Mouse (Mus musculus) layer of hippocampus, postnatal 14 days (tissue): Measurements from ENCODE around the gene Zpld1. TPM values are rescaled to one million over a fixed set of nuclear protein-coding genes. Genes with fewer than 3 reads are reported as not detected.

Experiments used
- DNase-seq, 2 experiments: peaks; one replicate each; pipeline ENCODE4 v3.0.0; 2021 to 2022; ENCODE audit warnings: low spot score in 2 of 2, mixed read lengths in 1 of 2
- long read RNA-seq, 2 experiments: library from polyadenylated mRNA; stranded (forward); transcript quantifications; one replicate each; pipeline ENCODE4 v2.0.0; 2021
- total RNA-seq, 2 experiments: library from RNA; stranded (reverse); gene quantifications; 2 replicates each; pipeline ENCODE4 v1.2.3; 2021

The Zpld1 gene
- under 1 TPM; 0.32 to 0.88 TPM for total RNA-seq
- long read RNA-seq, experiment 1, partial matches to known transcripts = 1 of 1 reads
- long read RNA-seq, experiment 1, other reads (novel, unspliced or antisense) = 0 of 1 reads
- long read RNA-seq, experiment 2, partial matches to known transcripts = 0 of 1 reads
- long read RNA-seq, experiment 2, other reads (novel, unspliced or antisense) = 1 of 1 reads

DNA sequence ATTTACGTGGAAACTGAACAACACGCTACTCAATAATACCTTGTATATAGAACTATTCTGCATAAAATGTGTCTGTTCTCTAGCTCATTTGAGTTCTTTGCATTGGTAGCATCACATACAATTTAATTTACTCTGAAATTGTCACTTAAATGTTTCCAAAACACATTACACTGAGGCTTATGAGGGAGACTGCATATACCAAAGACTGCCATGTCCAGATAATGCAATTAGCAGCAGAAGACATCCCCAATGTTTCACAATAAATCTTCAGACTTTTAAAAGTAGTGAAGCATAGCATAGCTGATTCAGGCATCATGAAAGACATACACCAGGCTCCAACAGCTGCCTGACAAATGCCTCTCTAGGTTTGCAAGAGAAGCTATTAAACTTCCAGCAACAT is at the start of gene Zpld1:
Gene Zpld1, minus strand, starts transcription at position 101 of the 400 bp plus-strand sequence.
- DNase-seq = no peak

DNA sequence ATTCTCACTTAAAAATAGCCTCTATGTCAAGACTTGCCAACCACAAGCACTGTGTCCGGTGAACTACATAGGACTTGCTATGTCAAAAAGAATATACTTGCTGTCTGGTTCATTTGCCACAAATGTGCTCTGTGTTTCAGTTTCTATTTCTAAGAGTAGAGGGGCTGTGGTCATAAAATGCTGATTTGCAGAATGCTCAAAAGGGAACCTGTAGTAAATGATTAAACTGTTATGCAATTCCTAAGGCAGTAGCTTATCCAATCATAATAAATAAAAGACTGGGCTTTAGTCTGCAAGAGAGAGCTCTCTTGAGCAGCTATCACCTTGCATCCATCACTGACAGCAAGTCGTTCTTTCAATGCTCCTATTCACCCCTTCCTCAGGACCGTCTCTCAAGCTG is 47.9 kb upstream of the Zpld1 start:
- no peak for DNase-seq

DNA sequence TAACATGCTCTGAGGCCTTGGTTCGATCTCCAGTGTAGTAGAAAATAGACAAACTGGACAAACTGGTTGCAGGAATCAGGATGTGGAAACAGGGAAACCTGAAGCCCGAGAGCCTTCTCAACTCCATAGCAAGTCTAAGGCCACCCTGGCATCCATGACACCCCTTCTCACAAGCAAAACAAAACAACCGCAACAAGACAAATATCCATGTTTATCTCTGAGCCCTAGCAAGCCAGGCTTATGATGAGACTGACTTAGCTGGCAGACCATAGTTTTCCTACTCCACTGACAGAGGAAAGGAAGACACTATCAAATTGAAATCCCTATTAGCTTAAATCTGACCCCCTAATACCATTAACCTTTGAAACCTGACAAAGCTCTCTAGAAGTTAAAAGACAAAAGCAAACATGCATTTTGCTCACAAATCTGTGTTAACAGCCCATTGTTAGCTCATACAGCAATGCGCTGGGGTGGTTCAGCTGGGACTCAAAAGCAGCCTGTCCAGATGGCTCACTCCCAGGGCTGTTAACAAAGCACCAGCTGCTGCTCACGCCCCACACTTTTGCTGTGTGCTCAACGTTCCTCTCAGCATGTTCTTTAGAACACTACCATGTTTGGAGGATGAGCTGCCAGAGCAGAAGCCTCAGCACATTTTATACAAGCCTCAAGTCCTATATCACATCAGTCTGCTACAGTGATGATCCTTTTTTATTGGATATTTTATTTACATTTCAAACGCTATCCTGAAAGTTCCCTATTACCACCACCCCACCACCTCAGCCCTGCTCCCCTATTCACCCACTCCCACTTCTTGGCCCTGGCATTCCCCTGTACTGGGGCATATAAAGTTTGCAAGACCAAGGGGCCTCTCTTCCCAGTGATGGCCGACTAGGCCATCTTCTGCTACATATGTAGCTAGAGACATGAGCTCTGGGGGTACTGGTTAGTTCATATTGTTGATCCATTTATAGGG is 24.0 kb upstream of the Zpld1 start:
- DNase-seq = peak; percentile 66 to 92

DNA sequence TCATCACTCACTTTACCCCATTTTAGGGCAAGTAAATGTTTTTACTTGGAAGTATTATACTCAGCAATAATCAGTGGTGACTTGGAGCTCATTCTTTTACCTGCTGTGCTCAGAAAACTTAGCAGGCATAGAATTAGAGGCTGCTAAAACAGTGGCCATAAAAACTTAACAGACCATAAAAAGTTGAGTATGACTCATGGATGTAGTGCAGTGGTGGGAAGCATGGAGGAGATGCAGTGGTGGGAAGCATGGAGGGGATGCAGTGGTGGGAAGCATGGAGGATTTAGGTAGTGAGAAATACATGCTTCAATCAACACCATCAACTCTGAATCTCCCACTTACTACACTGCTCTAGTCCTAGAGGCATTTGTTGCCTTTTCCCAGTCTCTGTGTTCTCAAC is 19.2 kb upstream of the Zpld1 start:
- no peak for DNase-seq

DNA sequence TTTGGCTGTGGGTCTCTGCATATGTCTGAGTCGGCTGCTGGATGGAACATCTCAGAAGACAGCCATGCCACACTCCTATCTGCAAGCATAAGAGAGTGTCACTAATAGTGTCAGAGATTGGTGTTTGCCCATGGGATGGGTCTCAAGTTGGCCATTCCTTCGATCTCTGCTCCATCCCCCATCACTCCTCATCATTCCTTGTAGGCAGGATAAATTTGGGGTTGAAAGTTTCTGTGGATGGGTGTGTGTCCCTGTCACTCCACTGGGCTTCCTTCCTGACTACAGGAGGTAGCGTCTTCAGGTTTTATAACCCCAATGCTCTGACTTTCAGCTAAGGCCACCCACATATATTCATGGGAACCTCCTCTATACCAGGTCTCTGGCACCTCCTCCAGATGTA is 14.3 kb upstream of the Zpld1 start:
- DNase-seq = no peak

DNA sequence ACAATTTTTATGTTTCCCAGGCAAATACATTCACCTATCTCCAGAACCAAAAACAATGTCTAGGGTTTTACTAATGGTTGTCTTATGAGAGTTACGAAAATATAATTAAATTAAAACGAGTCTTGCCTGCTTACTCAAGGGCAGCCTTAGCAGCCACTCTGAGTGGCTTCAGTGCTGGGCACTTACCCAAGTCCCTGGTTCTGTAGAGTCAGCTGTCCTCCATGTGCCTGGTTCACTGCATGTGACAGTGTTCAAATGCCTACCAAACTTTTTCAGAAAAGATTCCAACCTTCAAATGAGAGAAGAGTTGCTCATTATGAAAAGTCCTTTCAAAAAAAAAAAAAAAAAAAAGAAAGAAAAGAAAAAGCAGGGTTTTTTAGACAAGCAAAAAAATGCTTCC is 15.1 kb downstream of the Zpld1 start:
- no peak for DNase-seq

DNA sequence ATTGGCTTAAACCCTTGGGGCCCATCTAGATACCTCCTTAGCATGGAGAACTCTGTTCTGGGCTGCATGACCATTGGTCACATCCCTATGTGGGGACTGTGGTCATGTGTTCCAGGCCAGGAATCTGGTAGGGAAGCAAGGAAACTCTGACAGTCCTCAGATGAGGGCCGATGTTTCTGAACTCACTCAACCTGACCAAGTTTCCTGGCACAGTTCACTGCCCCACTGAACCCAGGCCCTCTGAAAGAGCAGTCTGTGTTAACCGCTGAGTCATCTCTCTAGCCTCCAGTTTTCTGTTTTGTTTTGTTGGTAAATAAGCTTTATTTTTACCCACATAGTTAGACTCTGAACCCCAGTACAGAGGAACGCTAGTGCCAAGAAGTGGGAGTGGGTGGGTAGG is 20.3 kb downstream of the Zpld1 start:
- DNase-seq = no peak

DNA sequence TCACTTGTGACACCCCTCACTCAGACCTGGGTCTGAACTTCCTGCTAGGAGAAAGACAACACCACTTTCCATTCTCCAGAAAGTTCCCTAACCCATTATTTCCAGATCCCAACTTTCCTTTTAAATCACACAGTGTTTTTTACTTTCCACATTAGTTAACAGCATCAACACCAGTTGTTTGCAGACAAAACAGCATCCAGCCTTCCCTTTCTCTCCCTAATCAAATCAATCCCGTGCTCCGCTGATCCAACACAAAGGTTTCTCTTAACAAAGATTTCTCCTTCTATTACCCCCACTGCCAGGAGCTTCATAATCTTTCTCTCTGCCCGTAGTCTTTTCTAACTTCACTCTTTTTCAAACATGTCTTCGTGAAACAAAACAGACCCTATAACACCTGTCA is 32.5 kb downstream of the Zpld1 start:
- no peak for DNase-seq

DNA sequence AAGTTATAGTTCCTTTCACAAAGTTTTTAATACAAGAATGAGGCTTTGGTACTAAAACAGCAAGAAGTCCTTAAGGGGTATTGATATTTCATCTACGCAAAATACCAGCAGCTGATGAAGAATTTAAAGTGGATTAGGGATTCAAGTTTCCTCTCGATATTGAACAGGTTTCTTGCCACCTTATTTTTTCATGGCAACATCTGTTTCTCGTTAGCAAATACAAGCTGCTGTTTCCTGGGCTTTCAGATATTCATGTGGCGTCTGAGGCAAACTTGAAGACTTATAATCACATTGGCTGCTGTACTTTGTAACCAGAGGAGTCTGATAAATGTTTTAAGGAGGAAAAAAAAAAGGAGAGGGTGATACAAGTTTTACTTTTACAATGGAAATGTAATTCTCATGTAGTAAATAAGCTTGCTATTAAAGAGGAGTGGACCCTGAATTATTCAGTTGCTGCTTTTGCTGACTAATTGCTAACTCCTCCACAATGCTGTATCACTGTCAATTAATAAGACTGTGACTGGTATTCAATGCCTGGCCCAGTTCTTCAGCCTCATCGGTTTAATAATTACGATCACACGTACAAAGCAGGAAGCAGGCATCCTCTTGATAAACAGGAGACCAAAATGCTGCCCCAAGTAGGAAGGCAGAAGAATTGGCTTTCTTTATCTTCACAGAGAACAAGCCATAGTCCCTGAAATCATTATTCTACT is 36.8 kb downstream of the Zpld1 start:
- no peak for DNase-seq

DNA sequence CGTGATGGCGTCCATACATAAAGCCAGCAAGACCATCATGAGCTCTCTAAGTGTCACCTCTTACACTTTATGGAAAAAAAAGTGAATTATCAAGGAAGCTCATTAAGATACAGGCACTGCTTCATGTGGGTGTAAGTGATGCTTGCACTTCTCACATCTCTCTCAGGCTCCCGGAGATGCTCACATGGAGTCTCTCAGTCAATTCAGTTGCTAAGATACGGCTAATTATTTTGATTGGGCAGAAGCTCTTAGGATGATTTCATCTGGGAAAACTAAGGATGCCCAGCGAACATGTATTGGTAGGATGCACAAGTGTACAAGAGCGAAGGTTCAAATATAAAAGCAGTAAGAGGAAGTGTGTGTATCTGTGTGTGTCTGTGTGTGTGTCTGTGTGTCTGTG is 38.1 kb downstream of the Zpld1 start:
- DNase-seq = peak in 1 of 2 experiments; percentile 40

DNA sequence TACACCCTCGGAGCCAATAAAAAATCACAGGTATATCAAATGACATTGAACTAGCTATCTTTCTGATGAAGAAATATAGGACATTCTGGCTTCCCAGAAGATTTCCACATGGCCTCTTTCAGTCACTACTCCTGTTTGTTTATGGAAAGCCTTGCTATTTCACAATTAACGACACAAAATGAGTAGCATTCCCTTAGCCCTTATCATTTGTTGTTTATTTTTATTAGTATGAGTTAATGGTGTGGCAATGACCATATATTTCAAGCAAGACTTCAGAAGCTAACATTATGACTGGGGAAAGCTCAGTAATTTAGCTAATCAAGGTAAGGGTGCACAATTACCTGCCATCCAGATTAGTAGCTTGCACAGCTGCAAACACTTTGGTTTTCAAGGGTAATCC is 56.8 kb downstream of the Zpld1 start:
- no peak for DNase-seq

DNA sequence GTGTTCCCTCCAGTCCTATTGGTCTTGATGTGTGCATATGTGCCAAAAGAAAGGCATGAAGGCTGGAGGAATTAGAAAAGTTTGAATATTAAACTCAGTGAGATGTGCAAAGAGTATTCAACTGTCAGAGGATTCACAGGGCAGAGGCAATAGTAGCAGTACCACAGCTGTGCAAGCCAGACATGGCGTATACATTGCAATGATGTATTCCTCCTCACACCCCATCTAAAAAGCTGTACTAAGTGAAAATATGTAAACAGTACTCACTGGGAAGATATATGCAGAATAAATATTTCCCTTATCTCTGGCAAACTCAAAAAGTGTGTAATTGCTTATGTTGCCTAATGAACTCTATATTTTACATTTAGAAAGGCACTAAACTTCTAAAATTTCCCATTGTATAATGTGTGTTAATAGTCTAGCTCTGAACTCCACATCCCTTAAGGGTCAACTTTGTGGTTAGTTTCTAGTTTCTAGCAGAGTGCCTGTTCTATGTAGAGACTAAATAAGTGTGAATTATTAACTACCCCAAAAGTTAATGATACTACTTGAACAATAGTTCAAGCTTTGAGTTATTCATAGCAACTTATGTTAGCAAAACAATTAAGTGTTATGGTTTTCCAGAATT is 68.7 kb downstream of the Zpld1 start:
- no peak for DNase-seq

DNA sequence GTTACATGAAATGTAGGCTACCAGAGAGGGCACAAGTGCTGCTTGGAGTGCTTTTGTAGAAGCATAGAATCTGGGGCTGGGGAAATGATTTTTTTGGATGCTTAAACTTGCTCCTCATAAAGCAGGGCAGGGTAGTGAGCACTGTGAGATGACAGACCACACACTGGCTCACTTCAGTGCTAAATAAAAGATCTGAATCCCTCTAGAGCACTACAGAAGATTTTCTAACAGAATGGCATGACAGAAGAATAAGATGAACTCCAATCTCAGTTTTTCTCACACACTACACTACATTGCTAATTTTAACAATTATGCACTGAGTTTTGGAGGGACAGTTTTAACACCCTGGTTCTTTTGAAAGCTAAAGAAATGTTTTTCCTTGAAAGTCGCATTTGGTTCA is 93.8 kb downstream of the Zpld1 start:
- no peak for DNase-seq

DNA sequence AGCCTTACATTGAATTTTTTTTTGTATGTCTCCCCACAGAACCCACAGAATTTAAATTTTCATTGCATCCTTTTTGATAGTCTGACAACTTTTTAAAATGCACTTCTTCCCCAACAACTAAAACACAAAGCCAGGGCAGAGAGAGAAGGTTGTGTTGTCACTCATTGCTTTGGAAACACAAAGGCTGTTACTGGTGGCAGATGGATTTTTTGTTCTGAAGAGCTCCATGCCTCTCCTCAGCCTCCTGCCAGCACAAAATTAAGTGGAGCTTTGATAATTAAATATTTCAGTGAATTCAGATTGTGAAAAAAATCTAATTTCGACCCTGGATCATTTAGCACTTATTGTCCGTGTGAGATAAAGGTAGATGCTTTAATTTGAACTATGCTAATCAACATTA is 107.4 kb downstream of the Zpld1 start:
- peak in 1 of 2 experiments; percentile 66 for DNase-seq

DNA sequence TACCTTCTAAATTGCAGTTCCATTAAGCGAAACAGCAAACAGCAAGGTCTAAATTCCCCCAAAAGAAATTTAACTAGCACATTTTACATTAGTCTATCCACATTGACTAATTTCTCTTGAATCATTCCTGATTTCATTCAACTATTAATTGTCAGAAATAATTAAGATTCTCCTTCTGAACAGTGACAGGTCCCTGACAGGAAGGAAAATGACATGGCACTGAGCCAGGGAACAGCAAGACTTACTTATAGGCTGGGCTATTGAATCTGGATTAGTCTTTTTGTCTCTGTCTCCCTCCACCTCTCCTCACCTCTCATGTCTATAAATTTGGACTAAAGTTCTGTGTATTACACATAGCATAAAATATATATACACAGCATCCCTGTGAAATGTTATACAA is 112.4 kb downstream of the Zpld1 start:
- no peak for DNase-seq
